Mouse (Mus musculus): Measurements from ENCODE around the gene Blnk. TPM values are rescaled to one million over a fixed set of nuclear protein-coding genes. Genes with fewer than 3 reads are reported as not detected.

Blnk gene
- total and polyA plus RNA-seq, 3 experiments: not detected

DNA sequence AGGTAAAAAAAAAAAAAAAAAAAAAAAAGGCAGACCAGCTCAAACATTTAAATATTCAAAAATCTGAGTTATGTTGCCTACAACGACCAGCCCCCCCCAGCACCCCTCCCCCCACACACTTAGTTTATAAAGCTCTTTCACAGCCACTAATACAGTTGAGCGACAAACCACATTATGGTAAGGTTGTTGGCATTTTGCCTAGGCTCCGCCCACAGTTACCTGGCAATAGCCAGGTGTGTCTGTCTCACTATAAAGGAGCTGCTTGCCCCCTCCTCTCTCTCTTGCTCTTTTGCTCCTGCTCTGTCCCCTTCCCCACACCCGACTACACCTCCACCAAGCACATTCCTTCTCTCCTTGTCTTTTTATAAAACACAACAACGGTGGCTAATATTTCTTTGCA lies 17.3 kb upstream of the Blnk start:
- TF ChIP-seq CTCF (IDR thresholded peaks at IDR 0.05 in 2 of 3, conservative IDR thresholded peaks at IDR 0.05 in 1 of 3; ENCODE audit: control insufficient read depth in 1 of 3, insufficient read depth in 1 of 3, low read depth in 2 of 3, low read length in 3 of 3, poor library complexity in 1 of 3, severe bottlenecking in 1 of 3) (no peak), ZKSCAN1 (IDR thresholded peaks at IDR 0.05; ENCODE audit: low read depth, low read length) (no peak), RCOR1 (IDR thresholded peaks at IDR 0.05; ENCODE audit: low read depth, low read length) (no peak), NELFE (IDR thresholded peaks at IDR 0.05; ENCODE audit: low read depth, low read length) (no peak), GATA1 (IDR thresholded peaks at IDR 0.05; ENCODE audit: low read depth, low read length) (no peak), MYB (IDR thresholded peaks at IDR 0.05; ENCODE audit: low read depth, low read length) (no peak), MYC (IDR thresholded peaks at IDR 0.05; ENCODE audit: low read depth, low read length) (no peak), GABPA (IDR thresholded peaks at IDR 0.05; ENCODE audit: low read depth, low read length) (no peak), SMC3 (IDR thresholded peaks at IDR 0.05; ENCODE audit: low read depth, low read length) (no peak), UBTF (IDR thresholded peaks at IDR 0.05; ENCODE audit: borderline replicate concordance, insufficient read depth, low read depth, low read length) (no peak), ZC3H11A (IDR thresholded peaks at IDR 0.05; ENCODE audit: low read depth, low read length) (no peak)
- Histone ChIP-seq H3K4me3 (ENCODE audit: control insufficient read depth in 1 of 2, insufficient read depth in 1 of 2, low read depth in 2 of 2, low read length in 2 of 2) (no peak overlapping the region), H3K27me3 (ENCODE audit: control insufficient read depth in 1 of 2, insufficient read depth in 2 of 2, low read length in 2 of 2) (no peaks in the 10 kb centered on the region; a peak in 1 of 4 replicates), H3K4me1 (ENCODE audit: control insufficient read depth in 1 of 2, insufficient read depth in 2 of 2, low read length in 2 of 2) (no peaks in the 10 kb centered on the region), H3K79me2 (ENCODE audit: control insufficient read depth, insufficient read depth, low read length, poor library complexity) (no peaks in the 10 kb centered on the region), H3K27ac (ENCODE audit: control insufficient read depth, low read depth, low read length) (no peak overlapping the region), H3K9me3 (replicated peaks; ENCODE audit: insufficient read depth, low read length) (no peaks in the 10 kb centered on the region), H3K9ac (ENCODE audit: control insufficient read depth, low read depth, low read length, poor library complexity, severe bottlenecking) (no peak overlapping the region), H3K36me3 (ENCODE audit: control insufficient read depth in 1 of 2, insufficient read depth in 2 of 2, low read length in 2 of 2) (no peaks in the 10 kb centered on the region)
- no peak for DNase-seq (ENCODE audit: low read depth, low spot score)

- Histone ChIP-seq H3K27ac (ENCODE audit: control insufficient read depth, low read depth, low read length) (no peak overlapping the region), H3K4me1 (ENCODE audit: control insufficient read depth in 1 of 2, insufficient read depth in 2 of 2, low read length in 2 of 2) (no peaks in the 10 kb centered on the region), H3K79me2 (ENCODE audit: control insufficient read depth, insufficient read depth, low read length, poor library complexity) (no peaks in the 10 kb centered on the region), H3K27me3 (ENCODE audit: control insufficient read depth in 1 of 2, insufficient read depth in 2 of 2, low read length in 2 of 2) (no peaks in the 10 kb centered on the region; a peak in 1 of 4 replicates), H3K4me3 (ENCODE audit: control insufficient read depth in 1 of 2, insufficient read depth in 1 of 2, low read depth in 2 of 2, low read length in 2 of 2) (no peak overlapping the region), H3K36me3 (ENCODE audit: control insufficient read depth in 1 of 2, insufficient read depth in 2 of 2, low read length in 2 of 2) (no peaks in the 10 kb centered on the region), H3K9me3 (replicated peaks; ENCODE audit: insufficient read depth, low read length) (no peaks in the 10 kb centered on the region), H3K9ac (ENCODE audit: control insufficient read depth, low read depth, low read length, poor library complexity, severe bottlenecking) (no peak overlapping the region)
- no peak for DNase-seq (ENCODE audit: low read depth, low spot score)
- no peak for TF ChIP-seq USF1 (IDR thresholded peaks at IDR 0.05; ENCODE audit: low read depth, low read length)
- TF ChIP-seq POLR2AphosphoS5 (IDR thresholded peaks at IDR 0.05; ENCODE audit: borderline replicate concordance, low read depth, low read length): no peak
- no peak for TF ChIP-seq RCOR1 (IDR thresholded peaks at IDR 0.05; ENCODE audit: low read depth, low read length)
- TF ChIP-seq MEF2A (IDR thresholded peaks at IDR 0.05; ENCODE audit: extremely low read depth, insufficient replicate concordance, low read depth, low read length, poor library complexity, severe bottlenecking): no peak
- no peak for TF ChIP-seq MYC (IDR thresholded peaks at IDR 0.05; ENCODE audit: low read depth, low read length)
- 0 out of 6 replicates have a peak, but pooled peaks of 1 of the 3 experiments have one; percentile 9 for TF ChIP-seq CTCF (IDR thresholded peaks at IDR 0.05 in 2 of 3, conservative IDR thresholded peaks at IDR 0.05 in 1 of 3; ENCODE audit: control insufficient read depth in 1 of 3, insufficient read depth in 1 of 3, low read depth in 2 of 3, low read length in 3 of 3, poor library complexity in 1 of 3, severe bottlenecking in 1 of 3)
- TF ChIP-seq MAZ (IDR thresholded peaks at IDR 0.05; ENCODE audit: low read depth, low read length): no peak
- no peak for TF ChIP-seq ZNF384 (IDR thresholded peaks at IDR 0.05; ENCODE audit: low read depth, low read length)
Measured at GRCm38 (mm10) chr19:41008674-41009395, 14.5 kb upstream of the Blnk start.
